9 mouse cellular contexts compared by ENCODE assay signal in genomic region chr5:139364911-139365571, GRCm38 (mm10). TPM values are rescaled to one million over a fixed set of nuclear protein-coding genes. Genes with fewer than 3 reads are reported as not detected.
DNase-seq lines count a peak whose midpoint lies in the region; ATAC-seq and TF ChIP-seq lines count a peak whose summit lies in the region.
"Had no signal": no experiment of that assay in that cellular context is flagged by ENCODE, and none has a peak within 500 bp of the region (broad histone marks: within the 10 kb centered on the region; RNA-seq: fewer than 3 reads in every experiment).

No protein-coding gene starts in this region.

- H3K4me2 ChIP-seq in kidney, postnatal 0 days (ENCODE audit: low read length) = no peak overlapping the region

- intact Hi-C loops in heart, postnatal 36 days (cut with DNase I) = loop anchor here (1.0 to 5.0 kb wide), 6 partner anchors 18 to 140 kb away; partner anchors contain the start of gene Zfand2a

- H3K36me3 ChIP-seq in kidney, postnatal 0 days (ENCODE audit: insufficient read depth, low read length) = no peaks in the 10 kb centered on the region
- H3K36me3 ChIP-seq in midbrain, embryonic 10.5 days = peaks cover 23% of the 10 kb centered on the region

- H3K4me1 ChIP-seq in kidney, postnatal 0 days (replicated peaks; ENCODE audit: insufficient read depth, low read length) = peaks cover 7% of the 10 kb centered on the region
- H3K4me1 ChIP-seq in midbrain, embryonic 10.5 days = peaks cover 30% of the 10 kb centered on the region

- no peak for TF ChIP-seq POLR2A in brain, embryonic 14.5 days (IDR thresholded peaks at IDR 0.05; ENCODE audit: borderline replicate concordance, extremely low read depth, insufficient read depth, insufficient read length, poor library complexity, severe bottlenecking)

- H3K27ac ChIP-seq in kidney, postnatal 0 days = peak overlapping the region; percentile 21; the same call in 1 of the 2 replicates
- peak overlapping the region; percentile 69 for H3K27ac ChIP-seq in midbrain, embryonic 10.5 days (replicated peaks)

- H3K4me3 ChIP-seq in kidney, postnatal 0 days (replicated peaks; ENCODE audit: low read depth, low read length) = no peak overlapping the region
- H3K4me3 ChIP-seq in midbrain, embryonic 10.5 days = no peak overlapping the region

- DNase-seq in heart, adult 11 months = peak; percentile 94
- no peak for DNase-seq in heart, postnatal 36 days
- DNase-seq in brain, embryonic 14.5 days (ENCODE audit: low read depth) = peak; percentile 50
- DNase-seq in kidney, postnatal 0 days (ENCODE audit: low spot score) = no peak
- DNase-seq in midbrain, embryonic 10.5 days (ENCODE audit: low spot score) = no peak
- DNase-seq in Muller cell, postnatal 12 days (ENCODE audit: inconsistent ontology term) = no peak
- DNase-seq in right cerebral cortex, postnatal 36 days (ENCODE audit: low spot score in 2 of 2) = no peak
- DNase-seq in urinary bladder, postnatal 4 days (ENCODE audit: low spot score in 2 of 2) = no peak

- no peaks in the 10 kb centered on the region for H3K27me3 ChIP-seq in kidney, postnatal 0 days (ENCODE audit: insufficient read depth, low read length)
- no peaks in the 10 kb centered on the region for H3K27me3 ChIP-seq in midbrain, embryonic 10.5 days (ENCODE audit: low read depth, poor library complexity, severe bottlenecking)
- H3K27me3 ChIP-seq: CH12.LX had no signal

- no peak for ATAC-seq in kidney, postnatal 0 days (replicated peaks; ENCODE audit: low FRiP score, low read depth)

- H3K9me3 ChIP-seq in kidney, postnatal 0 days (replicated peaks; ENCODE audit: low read length) = no peaks in the 10 kb centered on the region
- H3K9me3 ChIP-seq in midbrain, embryonic 10.5 days (replicated peaks) = no peaks in the 10 kb centered on the region

- H3K9ac ChIP-seq in kidney, postnatal 0 days (ENCODE audit: low read depth, low read length) = no peak overlapping the region

- TF ChIP-seq CTCF in brain, embryonic 14.5 days (IDR thresholded peaks at IDR 0.05; ENCODE audit: borderline replicate concordance, extremely low read depth, insufficient read depth, insufficient read length) = no peak
- no peak for TF ChIP-seq CTCF in kidney, postnatal 0 days (IDR thresholded peaks at IDR 0.05; ENCODE audit: low read depth)

- 26% methylated on average over 5 of the region's 5 CpGs for WGBS in kidney, postnatal 0 days
- WGBS in midbrain, embryonic 10.5 days = 35% methylated on average over 5 of the region's 5 CpGs

RNA-seq across cellular contexts. Expression of gene Gpr146, which starts 12.5 kb away (rescaled TPM):
- 10 to 100 TPM; 43.6 to 56.2 TPM for total RNA-seq in heart, postnatal 36 days (2021)
- polyA plus RNA-seq in brain, embryonic 14.5 days (2012; rRNA removed) = 1.5 and 2.0 TPM in 2 replicates
- polyA plus RNA-seq in kidney, postnatal 0 days (2015; fragmentation: Nextera tagmentation; extraction: Ambion mirVana) = 7.6 and 7.8 TPM in 2 replicates
- 1.7 and 2.0 TPM in 2 replicates for polyA plus RNA-seq in midbrain, embryonic 10.5 days (2016; fragmentation: Nextera tagmentation; extraction: Ambion mirVana)

RNA-seq across cellular contexts. Expression of gene Cyp2w1, which starts 12.6 kb away (rescaled TPM):
- not detected for total RNA-seq in heart, postnatal 36 days (2021)
- polyA plus RNA-seq in brain, embryonic 14.5 days (2012; rRNA removed) = 1.7 and 2.4 TPM in 2 replicates
- not detected in 2 replicates for polyA plus RNA-seq in kidney, postnatal 0 days (2015; fragmentation: Nextera tagmentation; extraction: Ambion mirVana)
- polyA plus RNA-seq in midbrain, embryonic 10.5 days (2016; fragmentation: Nextera tagmentation; extraction: Ambion mirVana) = not detected in 2 replicates
- total RNA-seq: CH12.LX had no signal

RNA-seq across cellular contexts. Expression of gene Cox19, which starts 13.8 kb away (rescaled TPM):
- 10 to 100 TPM; 80.4 to 83.7 TPM for total RNA-seq in heart, postnatal 36 days (2021)
- 123 and 149 TPM in 2 replicates for polyA plus RNA-seq in brain, embryonic 14.5 days (2012; rRNA removed)
- 116 TPM in 2 replicates for polyA plus RNA-seq in kidney, postnatal 0 days (2015; fragmentation: Nextera tagmentation; extraction: Ambion mirVana)
- 123 and 134 TPM in 2 replicates for polyA plus RNA-seq in midbrain, embryonic 10.5 days (2016; fragmentation: Nextera tagmentation; extraction: Ambion mirVana)

RNA-seq across cellular contexts. Expression of gene Adap1, which starts 39.6 kb away (rescaled TPM):
- total RNA-seq in heart, postnatal 36 days (2021) = 1 to 10 TPM; 1.4 to 1.5 TPM
- polyA plus RNA-seq in brain, embryonic 14.5 days (2012; rRNA removed) = 40.8 and 66.4 TPM in 2 replicates
- 6.5 and 6.9 TPM in 2 replicates for polyA plus RNA-seq in kidney, postnatal 0 days (2015; fragmentation: Nextera tagmentation; extraction: Ambion mirVana)
- polyA plus RNA-seq in midbrain, embryonic 10.5 days (2016; fragmentation: Nextera tagmentation; extraction: Ambion mirVana) = 0.37 and 0.53 TPM in 2 replicates

RNA-seq across cellular contexts. Expression of gene C130050O18Rik, which starts 40.0 kb away (rescaled TPM):
- total RNA-seq in heart, postnatal 36 days (2021) = under 1 TPM; 0.62 to 0.64 TPM
- polyA plus RNA-seq in brain, embryonic 14.5 days (2012; rRNA removed) = 0.20 and 0.33 TPM in 2 replicates
- polyA plus RNA-seq in kidney, postnatal 0 days (2015; fragmentation: Nextera tagmentation; extraction: Ambion mirVana) = 1.2 and 1.5 TPM in 2 replicates
- 0.32 and 0.39 TPM in 2 replicates for polyA plus RNA-seq in midbrain, embryonic 10.5 days (2016; fragmentation: Nextera tagmentation; extraction: Ambion mirVana)
- total RNA-seq: CH12.LX had no signal

Comparison
In these comparisons a context has a peak if more than half of its experiments do, and no peak if none do; other contexts are left out.
1. DNase-seq: peak in heart, adult 11 months (single experiment) and brain, embryonic 14.5 days (single experiment); none in heart, postnatal 36 days (0 of 2), kidney, postnatal 0 days (single experiment), midbrain, embryonic 10.5 days (single experiment), Muller cell, postnatal 12 days (single experiment), right cerebral cortex, postnatal 36 days (0 of 2) and urinary bladder, postnatal 4 days (0 of 2).